Mouse (Mus musculus): ENCODE data around the gene Sdhc. TPM values are rescaled to one million over a fixed set of nuclear protein-coding genes. Genes with fewer than 3 reads are reported as not detected.

Sdhc gene
- polyA plus RNA-seq, 1 experiment from 2014 or later = 238 TPM

GRCm38 (mm10) chr1:171105226-171105625 is 45.2 kb downstream of the Sdhc start:
- TF ChIP-seq CTCF (IDR thresholded peaks at IDR 0.05; ENCODE audit: low read depth) (no peak), EP300 (optimal IDR thresholded peaks at IDR 0.05) (no peak)
- H3K27ac ChIP-seq (replicated peaks) = no peak overlapping the region
- H3K9ac ChIP-seq (ENCODE audit: low read length) = no peak overlapping the region
- DNase-seq (ENCODE audit: low spot score) = no peak
- H3K27me3 ChIP-seq (ENCODE audit: control insufficient read depth, insufficient read depth, low read length) = no peaks in the 10 kb centered on the region
- no peak overlapping the region for H3K4me3 ChIP-seq (ENCODE audit: low read depth, low read length)
- no peaks in the 10 kb centered on the region for H3K9me3 ChIP-seq (ENCODE audit: control insufficient read depth, low read length)
- WGBS = 76% methylated on average over 6 of the region's 6 CpGs
- peaks cover 3% of the 10 kb centered on the region; the same call in 1 of the 2 replicates for H3K4me1 ChIP-seq (replicated peaks; ENCODE audit: control insufficient read depth, insufficient read depth)
- no peaks in the 10 kb centered on the region for H3K36me3 ChIP-seq (ENCODE audit: control insufficient read depth, insufficient read depth, low read length)
- H3K4me2 ChIP-seq (replicated peaks; ENCODE audit: low read depth) = no peak overlapping the region
- no peak for ATAC-seq (ENCODE audit: low FRiP score, low TSS enrichment)

- Histone ChIP-seq H3K9me3 (ENCODE audit: control insufficient read depth, low read length) (no peaks in the 10 kb centered on the region), H3K27ac (replicated peaks) (peak overlapping the region; percentile 36; the same call in 1 of the 2 replicates), H3K4me1 (replicated peaks; ENCODE audit: control insufficient read depth, insufficient read depth) (peaks cover 3% of the 10 kb centered on the region; the same call in 1 of the 2 replicates), H3K9ac (ENCODE audit: low read length) (no peak overlapping the region), H3K36me3 (ENCODE audit: control insufficient read depth, insufficient read depth, low read length) (no peaks in the 10 kb centered on the region), H3K4me2 (replicated peaks; ENCODE audit: low read depth) (peak overlapping the region; percentile 54), H3K27me3 (ENCODE audit: control insufficient read depth, insufficient read depth, low read length) (no peaks in the 10 kb centered on the region), H3K4me3 (ENCODE audit: low read depth, low read length) (peak overlapping the region; percentile 63)
- whole genome bisulfite sequencing = 10% methylated on average over 10 of the region's 10 CpGs
- ATAC-seq (ENCODE audit: low FRiP score, low TSS enrichment) (peak; percentile 7; the same call in 1 of the 2 replicates), DNase-seq (ENCODE audit: low spot score) (peak; percentile 37)
- no peak for TF ChIP-seq CTCF (IDR thresholded peaks at IDR 0.05; ENCODE audit: low read depth)
- no peak for TF ChIP-seq EP300 (optimal IDR thresholded peaks at IDR 0.05)
These were observed 47.1 kb downstream of the Sdhc start for GRCm38 (mm10) chr1:171103179-171103840.

GRCm38 (mm10) chr1:171102547-171103177 is 47.7 kb downstream of the Sdhc start:
- Histone ChIP-seq H3K27me3 (ENCODE audit: control insufficient read depth, insufficient read depth, low read length) (no peaks in the 10 kb centered on the region), H3K36me3 (ENCODE audit: control insufficient read depth, insufficient read depth, low read length) (no peaks in the 10 kb centered on the region), H3K27ac (replicated peaks) (peak overlapping the region; percentile 69), H3K9ac (ENCODE audit: low read length) (peak overlapping the region; percentile 61), H3K4me2 (replicated peaks; ENCODE audit: low read depth) (peak overlapping the region; percentile 54), H3K4me3 (ENCODE audit: low read depth, low read length) (peak overlapping the region; percentile 63), H3K4me1 (replicated peaks; ENCODE audit: control insufficient read depth, insufficient read depth) (peaks cover 3% of the 10 kb centered on the region; the same call in 1 of the 2 replicates), H3K9me3 (ENCODE audit: control insufficient read depth, low read length) (no peaks in the 10 kb centered on the region)
- TF ChIP-seq CTCF (IDR thresholded peaks at IDR 0.05; ENCODE audit: low read depth) (no peak), EP300 (optimal IDR thresholded peaks at IDR 0.05) (no peak)
- DNase-seq (ENCODE audit: low spot score) (peak; percentile 82), ATAC-seq (ENCODE audit: low FRiP score, low TSS enrichment) (peak; percentile 91)
- under 1% methylated on average over 35 of the region's 35 CpGs for WGBS

- ATAC-seq (ENCODE audit: low FRiP score, low TSS enrichment) (peak; percentile 83), DNase-seq (ENCODE audit: low spot score) (peak; percentile 84)
- peak overlapping the region; percentile 63 for H3K4me3 ChIP-seq (ENCODE audit: low read depth, low read length)
- peaks cover 3% of the 10 kb centered on the region; the same call in 1 of the 2 replicates for H3K4me1 ChIP-seq (replicated peaks; ENCODE audit: control insufficient read depth, insufficient read depth)
- H3K9ac ChIP-seq (ENCODE audit: low read length) = peak overlapping the region; percentile 61
- WGBS = under 1% methylated on average over 40 of the region's 40 CpGs
- no peaks in the 10 kb centered on the region for H3K27me3 ChIP-seq (ENCODE audit: control insufficient read depth, insufficient read depth, low read length)
- no peaks in the 10 kb centered on the region for H3K9me3 ChIP-seq (ENCODE audit: control insufficient read depth, low read length)
- H3K36me3 ChIP-seq (ENCODE audit: control insufficient read depth, insufficient read depth, low read length) = no peaks in the 10 kb centered on the region
- peak overlapping the region; percentile 69 for H3K27ac ChIP-seq (replicated peaks)
- H3K4me2 ChIP-seq (replicated peaks; ENCODE audit: low read depth) = peak overlapping the region; percentile 54
- TF ChIP-seq EP300 (optimal IDR thresholded peaks at IDR 0.05) (no peak), CTCF (IDR thresholded peaks at IDR 0.05; ENCODE audit: low read depth) (peak; percentile 62)
These were observed 48.5 kb downstream of the Sdhc start for GRCm38 (mm10) chr1:171101733-171102546.

- Histone ChIP-seq H3K36me3 (ENCODE audit: control insufficient read depth, insufficient read depth, low read length) (no peaks in the 10 kb centered on the region), H3K27ac (replicated peaks) (no peak overlapping the region), H3K9ac (ENCODE audit: low read length) (no peak overlapping the region), H3K4me3 (ENCODE audit: low read depth, low read length) (no peak overlapping the region), H3K4me1 (replicated peaks; ENCODE audit: control insufficient read depth, insufficient read depth) (peaks cover 3% of the 10 kb centered on the region; the same call in 1 of the 2 replicates), H3K9me3 (ENCODE audit: control insufficient read depth, low read length) (no peaks in the 10 kb centered on the region), H3K4me2 (replicated peaks; ENCODE audit: low read depth) (no peak overlapping the region), H3K27me3 (ENCODE audit: control insufficient read depth, insufficient read depth, low read length) (no peaks in the 10 kb centered on the region)
- DNase-seq (ENCODE audit: low spot score) (no peak), ATAC-seq (ENCODE audit: low FRiP score, low TSS enrichment) (no peak)
- 53% methylated on average over 2 of the region's 2 CpGs for WGBS
- TF ChIP-seq EP300 (optimal IDR thresholded peaks at IDR 0.05) = no peak
- no peak for TF ChIP-seq CTCF (IDR thresholded peaks at IDR 0.05; ENCODE audit: low read depth)
These were observed 49.4 kb downstream of the Sdhc start for GRCm38 (mm10) chr1:171101033-171101432.
